Mouse (Mus musculus) activated CD4-positive, CD25-positive, alpha-beta regulatory T cell, adult 9 weeks (primary cell): ENCODE results near the gene Gm28168. TPM values are rescaled to one million over a fixed set of nuclear protein-coding genes. Genes with fewer than 3 reads are reported as not detected.

Experiments
- polyA plus RNA-seq: library from polyadenylated mRNA; unstranded; fragments of 100-300 nt; shearing (Covaris generic); gene quantifications from one replicate; pipeline ENCODE4 v1.2.1, GENCODE M21; 2017

The Gm28168 gene
- not detected for polyA plus RNA-seq

GRCm38 (mm10) chr1:117927715-117928114, at the start of gene Gm28168:
Gene Gm28168, plus strand, starts transcription at chr1:117928015.

GRCm38 (mm10) chr1:117965639-117966038, 37.8 kb downstream of the Gm28168 start, which contains the start of gene Gm7145:
Gene Gm7145, plus strand, starts transcription at chr1:117965939.

Other genes with a start within 250 kb of the Gm28168 start
- gene Gm28363, start 230.9 kb upstream of the Gm28168 start, polyA plus RNA-seq = not detected
- gene B020011L13Rik, start 146.9 kb upstream of the Gm28168 start, polyA plus RNA-seq = not detected
- gene Gm28360, start 97.9 kb upstream of the Gm28168 start, polyA plus RNA-seq = not detected
- gene Gm7145, start 37.9 kb downstream of the Gm28168 start, polyA plus RNA-seq = not detected
- gene Gm29106, start 248.5 kb downstream of the Gm28168 start, polyA plus RNA-seq = not detected